Mouse (Mus musculus) heart, embryonic 16.5 days (tissue): ENCODE measurements around the gene Pla2r1. TPM values are rescaled to one million over a fixed set of nuclear protein-coding genes. Genes with fewer than 3 reads are reported as not detected.

Experiments
- ATAC-seq: fragments of 200-750 bp; cut with Nextera tagmentation; replicated peaks from 2 replicates; pipeline ENCODE4 v1.8.0; 2017; ENCODE audit warnings: moderate number of reproducible peaks; ENCODE audit not compliant: insufficient read depth, low FRiP score; ENCODE audit errors: extremely low read depth
- H3K27ac ChIP-seq: fragments of 300-500 bp; sonication (generic); 2 replicates; pipeline ENCODE4 v1.5.1; 2014; ENCODE audit warnings: mild to moderate bottlenecking, low read length, control low read depth, moderate library complexity
- H3K27me3 ChIP-seq: fragments of 300-500 bp; sonication (generic); 2 replicates; pipeline ENCODE4 v1.6.1; 2014; ENCODE audit warnings: low read length, mixed read lengths; ENCODE audit not compliant: control insufficient read depth, insufficient read depth
- H3K36me3 ChIP-seq: fragments of 300-500 bp; sonication (generic); 2 replicates; pipeline ENCODE4 v1.6.1; 2014; ENCODE audit not compliant: control insufficient read depth, insufficient read depth
- H3K4me1 ChIP-seq: fragments of 300-500 bp; sonication (generic); 2 replicates; pipeline ENCODE4 v1.6.1; 2014; ENCODE audit warnings: low read length, mixed read lengths; ENCODE audit not compliant: control insufficient read depth, insufficient read depth
- H3K4me2 ChIP-seq: fragments of 300-500 bp; sonication (generic); 2 replicates; pipeline ENCODE4 v1.6.1; 2014; ENCODE audit warnings: low read depth, mild to moderate bottlenecking, control low read depth, low read length
- H3K4me3 ChIP-seq: fragments of 300-500 bp; sonication (generic); 2 replicates; pipeline ENCODE4 v1.5.1; 2014; ENCODE audit warnings: mild to moderate bottlenecking, control low read depth, low read length
- H3K9ac ChIP-seq: fragments of 300-500 bp; sonication (generic); 2 replicates; pipeline ENCODE4 v1.6.1; 2014; ENCODE audit warnings: low read length, control low read depth
- H3K9me3 ChIP-seq: fragments of 300-500 bp; sonication (generic); replicated peaks from 2 replicates; pipeline ENCODE4 v1.6.1; 2016; ENCODE audit warnings: low read length; ENCODE audit not compliant: control insufficient read depth
- WGBS: fragments of 180-500 bp; shearing (Covaris S2); extraction: QIAGEN DNeasy Blood & Tissue Kit; methylation state at CpG from one replicate; pipeline ENCODE4 v1.1.7; 2014; 5-methylcytosine and 5-hydroxymethylcytosine counted together
- polyA plus RNA-seq: library from polyadenylated mRNA; unstranded; fragments of >200 nt; fragmentation: Nextera tagmentation; extraction: Ambion mirVana; gene quantifications from 2 replicates; pipeline ENCODE4 v1.2.1, GENCODE M21; 2015

Gene Pla2r1
- 1.5 and 1.8 TPM in 2 replicates for polyA plus RNA-seq

- Histone ChIP-seq H3K27me3 (no peaks in the 10 kb centered on the region), H3K27ac (no peak within 1 kb of the TSS), H3K9ac (peak within 1 kb of the TSS; percentile 57), H3K4me1 (peaks cover 16% of the 10 kb centered on the region), H3K4me2 (peak within 1 kb of the TSS; percentile 85), H3K4me3 (peak within 1 kb of the TSS; percentile 49), H3K36me3 (no peaks in the 10 kb centered on the region), H3K9me3 (no peaks in the 10 kb centered on the region)
- WGBS: 5% methylated on average over 33 of the region's 33 CpGs
- peak; percentile 87 for ATAC-seq
Observed at GRCm38 (mm10) chr2:60552902-60553682, at the start of gene Pla2r1. Pla2r1 (minus strand) TSS chr2:60553308.

DNA sequence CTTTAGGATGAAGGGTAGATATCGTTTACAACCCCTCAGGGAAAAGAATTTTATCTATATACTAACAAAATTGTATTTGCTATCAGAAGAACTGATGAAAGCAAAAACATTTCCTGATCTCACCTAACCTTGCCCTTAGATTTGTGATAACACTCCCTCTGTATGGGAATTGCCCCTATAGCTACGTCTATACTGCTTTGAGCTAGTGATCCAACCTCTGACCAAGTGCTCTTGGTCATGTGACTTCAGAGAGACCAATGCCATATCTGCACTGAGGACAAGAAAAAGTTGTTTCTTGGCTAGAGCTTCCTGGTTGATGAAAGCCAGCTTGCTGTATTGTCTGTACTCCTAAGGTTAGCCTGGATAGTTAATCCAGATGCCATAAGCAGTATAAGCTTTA is 48.2 kb upstream of the Pla2r1 start:
- WGBS: 67% methylated on average over 2 of the region's 2 CpGs
- no peak overlapping the region for H3K9ac ChIP-seq
- no peaks in the 10 kb centered on the region for H3K9me3 ChIP-seq
- H3K4me2 ChIP-seq: no peak overlapping the region
- H3K4me1 ChIP-seq: no peaks in the 10 kb centered on the region
- no peak for ATAC-seq
- no peaks in the 10 kb centered on the region for H3K36me3 ChIP-seq
- H3K4me3 ChIP-seq: no peak overlapping the region
- no peaks in the 10 kb centered on the region for H3K27me3 ChIP-seq
- H3K27ac ChIP-seq: no peak overlapping the region

DNA sequence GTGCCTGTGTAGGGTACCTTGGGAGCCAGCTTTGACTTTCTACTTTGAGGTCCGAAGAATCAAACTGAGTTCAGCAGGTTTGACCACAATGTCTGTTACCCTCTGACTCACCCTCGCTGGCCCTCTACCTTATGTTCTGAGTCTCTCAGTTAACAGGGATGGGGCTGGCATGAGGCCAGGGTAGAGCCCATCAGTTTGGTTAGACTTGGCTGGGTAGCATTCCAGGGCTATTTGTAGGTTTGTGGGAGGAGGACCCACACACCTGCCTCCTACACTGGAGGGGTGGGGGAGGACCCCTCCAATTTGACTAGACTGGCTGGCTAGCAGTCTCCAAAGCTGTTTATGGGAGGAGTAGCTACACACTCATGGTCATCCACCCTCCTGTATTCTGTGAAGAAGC is 47.8 kb upstream of the Pla2r1 start:
- Histone ChIP-seq H3K9ac (no peak overlapping the region), H3K4me3 (no peak overlapping the region), H3K27me3 (no peaks in the 10 kb centered on the region), H3K9me3 (no peaks in the 10 kb centered on the region), H3K4me1 (no peaks in the 10 kb centered on the region), H3K4me2 (no peak overlapping the region), H3K27ac (no peak overlapping the region), H3K36me3 (no peaks in the 10 kb centered on the region)
- WGBS: 69% methylated on average over 2 of the region's 2 CpGs
- no peak for ATAC-seq

DNA sequence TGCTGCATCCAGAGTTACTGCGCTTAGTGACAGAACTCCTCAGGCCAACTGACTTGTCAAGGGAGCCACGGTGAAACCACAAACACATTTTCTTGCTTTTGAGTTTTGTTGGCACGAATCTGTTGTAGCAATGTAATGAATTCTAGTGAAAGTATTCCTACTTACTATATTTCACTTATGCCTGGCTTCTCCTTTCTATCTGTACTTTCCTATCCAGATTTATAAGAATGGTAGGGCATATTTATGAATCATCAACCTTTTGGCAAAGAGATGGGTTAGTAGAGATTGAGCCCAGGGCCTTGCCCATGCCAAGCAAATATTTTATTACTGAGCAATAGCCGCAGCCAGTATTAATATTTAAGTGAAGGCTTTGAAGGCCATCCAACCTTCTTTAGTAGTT is 30.3 kb upstream of the Pla2r1 start:
- 85% methylated on average over 4 of the region's 4 CpGs for WGBS
- ATAC-seq: no peak
- Histone ChIP-seq H3K4me3 (no peak overlapping the region), H3K9me3 (no peaks in the 10 kb centered on the region), H3K36me3 (no peaks in the 10 kb centered on the region), H3K4me1 (no peaks in the 10 kb centered on the region; the same call in 1 of the 2 replicates), H3K27ac (no peak overlapping the region), H3K4me2 (no peak overlapping the region), H3K27me3 (no peaks in the 10 kb centered on the region), H3K9ac (no peak overlapping the region)

GRCm38 (mm10) chr2:60554561-60554960 is 1.5 kb upstream of the Pla2r1 start:
- ATAC-seq: no peak

GRCm38 (mm10) chr2:60552177-60552901 is 769 bp downstream of the Pla2r1 start:
- Histone ChIP-seq H3K4me2 (peak overlapping the region; percentile 85), H3K27ac (no peak overlapping the region), H3K9me3 (no peaks in the 10 kb centered on the region), H3K4me3 (peak overlapping the region; percentile 49), H3K27me3 (no peaks in the 10 kb centered on the region), H3K36me3 (no peaks in the 10 kb centered on the region), H3K9ac (peak overlapping the region; percentile 57; the same call in 1 of the 2 replicates), H3K4me1 (peaks cover 16% of the 10 kb centered on the region)
- ATAC-seq: no peak
- 31% methylated on average over 21 of the region's 21 CpGs for WGBS

More at GRCm38 (mm10) chr2:60554561-60554960, 1.5 kb upstream of the Pla2r1 start:
- 63% methylated on average over 4 of the region's 4 CpGs for WGBS
- peaks cover 16% of the 10 kb centered on the region for H3K4me1 ChIP-seq
- H3K4me2 ChIP-seq: no peak overlapping the region
- no peak overlapping the region for H3K9ac ChIP-seq
- no peaks in the 10 kb centered on the region for H3K36me3 ChIP-seq
- H3K27ac ChIP-seq: no peak overlapping the region
- H3K27me3 ChIP-seq: no peaks in the 10 kb centered on the region
- H3K4me3 ChIP-seq: no peak overlapping the region
- H3K9me3 ChIP-seq: no peaks in the 10 kb centered on the region

DNA sequence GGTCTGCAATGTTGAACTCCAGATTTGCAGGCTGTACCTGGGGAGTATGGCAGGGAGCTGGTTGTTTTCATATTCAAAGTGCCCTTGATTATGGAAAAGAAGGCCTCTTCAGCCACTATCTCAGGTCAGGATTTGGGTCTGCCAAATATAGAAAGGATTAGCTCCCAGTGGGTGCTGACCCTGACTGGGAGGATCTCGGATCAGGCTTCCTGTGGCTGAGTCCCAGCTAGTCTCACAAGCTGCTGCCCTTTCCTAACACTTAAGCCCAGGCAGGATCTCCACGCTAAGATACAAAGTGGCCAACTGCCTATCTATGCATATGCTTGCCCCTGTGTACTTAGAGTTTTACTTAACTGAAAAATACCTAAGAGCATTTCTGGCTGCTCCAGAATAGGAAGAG is 1.4 kb downstream of the Pla2r1 start:
- no peak for ATAC-seq
- H3K27ac ChIP-seq: no peak overlapping the region
- H3K9ac ChIP-seq: no peak overlapping the region
- WGBS: 37% methylated on average over 2 of the region's 2 CpGs
- no peaks in the 10 kb centered on the region for H3K36me3 ChIP-seq
- no peaks in the 10 kb centered on the region for H3K27me3 ChIP-seq
- no peak overlapping the region for H3K4me2 ChIP-seq
- no peak overlapping the region for H3K4me3 ChIP-seq
- no peaks in the 10 kb centered on the region for H3K9me3 ChIP-seq
- H3K4me1 ChIP-seq: peaks cover 16% of the 10 kb centered on the region

GRCm38 (mm10) chr2:60550521-60550920 is 2.6 kb downstream of the Pla2r1 start:
- H3K4me3 ChIP-seq: no peak overlapping the region
- WGBS: 94% methylated on average over 8 of the region's 8 CpGs

GRCm38 (mm10) chr2:60549851-60550250 is 3.3 kb downstream of the Pla2r1 start:
- Histone ChIP-seq H3K9ac (no peak overlapping the region), H3K27me3 (no peaks in the 10 kb centered on the region), H3K9me3 (no peaks in the 10 kb centered on the region), H3K36me3 (no peaks in the 10 kb centered on the region), H3K4me3 (no peak overlapping the region), H3K27ac (no peak overlapping the region), H3K4me2 (no peak overlapping the region), H3K4me1 (peaks cover 16% of the 10 kb centered on the region)
- WGBS: 85% methylated on average over 2 of the region's 2 CpGs
- no peak for ATAC-seq

More at GRCm38 (mm10) chr2:60550521-60550920, 2.6 kb downstream of the Pla2r1 start:
- Histone ChIP-seq H3K9ac (no peak overlapping the region), H3K27me3 (no peaks in the 10 kb centered on the region), H3K4me1 (peaks cover 16% of the 10 kb centered on the region), H3K4me2 (no peak overlapping the region), H3K9me3 (no peaks in the 10 kb centered on the region), H3K36me3 (no peaks in the 10 kb centered on the region), H3K27ac (no peak overlapping the region)
- ATAC-seq: no peak
